In the genomic region with DNA sequence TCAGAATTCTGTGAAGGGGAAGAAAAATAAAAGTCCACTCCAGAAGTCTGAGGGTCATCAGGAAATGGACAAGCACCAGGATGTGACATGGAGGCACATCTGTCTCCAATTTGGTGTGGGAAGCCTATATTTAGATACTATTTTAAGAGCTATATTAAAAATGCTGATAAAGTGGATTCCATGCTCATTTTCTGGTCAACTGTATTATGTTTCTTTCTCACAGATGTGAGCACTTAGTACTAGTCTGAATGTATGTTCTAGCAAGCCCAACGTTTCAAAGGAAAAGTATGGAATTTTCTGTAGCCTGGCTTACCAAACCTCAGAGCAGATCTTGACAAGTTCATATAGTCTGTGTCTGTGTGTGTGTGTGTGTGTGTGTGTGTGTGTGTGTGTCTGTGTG, we compare ENCODE assay signal across 25 mouse cellular contexts.
DNase-seq lines count a peak whose midpoint lies in the region; ATAC-seq and TF ChIP-seq lines count a peak whose summit lies in the region.
"Had no signal": no experiment of that assay in that cellular context is flagged by ENCODE, and none has a peak within 500 bp of the region (broad histone marks: within the 10 kb centered on the region; RNA-seq: fewer than 3 reads in every experiment).

No protein-coding gene starts in this region.

- 74% methylated on average over 1 of the region's 1 CpGs for WGBS in heart, embryonic 10.5 days
- 15% methylated on average over 1 of the region's 1 CpGs for WGBS in embryonic facial prominence, embryonic 12.5 days

- H3K4me2 ChIP-seq in embryonic facial prominence, embryonic 12.5 days (replicated peaks): no peak overlapping the region
- H3K4me2 ChIP-seq: forebrain, embryonic 13.5 days; heart, embryonic 11.5 days; hindbrain, embryonic 13.5 days; intestine, embryonic 15.5 days had no signal

- ATAC-seq in embryonic facial prominence, embryonic 12.5 days (ENCODE audit: insufficient number of reproducible peaks, insufficient read depth, low FRiP score, low TSS enrichment): no peak
- ATAC-seq: CD4-positive, CD25-positive, alpha-beta regulatory T cell, adult 4 months; forebrain, embryonic 13.5 days; forebrain, embryonic 16.5 days; hindbrain, embryonic 16.5 days; intestine, embryonic 15.5 days had no signal

- no peaks in the 10 kb centered on the region for H3K4me1 ChIP-seq in heart, embryonic 10.5 days
- peaks cover 5% of the 10 kb centered on the region; the same call in 1 of the 2 replicates for H3K4me1 ChIP-seq in embryonic facial prominence, embryonic 12.5 days
- peaks cover 3% of the 10 kb centered on the region for H3K4me1 ChIP-seq in embryonic fibroblast, embryonic 13.5 days (ENCODE audit: control insufficient read depth, insufficient read depth, low read length)
- H3K4me1 ChIP-seq: forebrain, embryonic 10.5 days; forebrain, embryonic 13.5 days; hindbrain, embryonic 10.5 days; intestine, embryonic 15.5 days had no signal

- no peak overlapping the region for H3K4me3 ChIP-seq in heart, embryonic 10.5 days
- no peak overlapping the region for H3K4me3 ChIP-seq in embryonic facial prominence, embryonic 12.5 days
- no peak overlapping the region for H3K4me3 ChIP-seq in embryonic fibroblast, embryonic 13.5 days (ENCODE audit: insufficient read depth, low read length)
- H3K4me3 ChIP-seq: forebrain, embryonic 10.5 days; forebrain, embryonic 13.5 days; heart, adult 2 months; hindbrain, embryonic 10.5 days; hindbrain, embryonic 13.5 days; intestine, embryonic 15.5 days had no signal

- TF ChIP-seq CTCF in embryonic fibroblast, embryonic 13.5 days (IDR thresholded peaks at IDR 0.05; ENCODE audit: borderline replicate concordance, insufficient read depth, low read length): no peak

- no peak for TF ChIP-seq POLR2A in embryonic fibroblast, embryonic 13.5 days (IDR thresholded peaks at IDR 0.05; ENCODE audit: low read depth, low read length)

- DNase-seq in heart, embryonic 10.5 days (ENCODE audit: low spot score): peak; percentile 14
- no peak for DNase-seq in heart, postnatal 4 days
- peak; percentile 44 for DNase-seq in NIH3T3 (ENCODE audit: low read depth)
- DNase-seq in kidney, postnatal 10 days: no peak
- no peak for DNase-seq in spleen, adult 12 weeks (ENCODE audit: low spot score)
- DNase-seq: adrenal gland, adult 2 months; adrenal gland, postnatal 14 days; cerebellum, adult 11 months; cerebellum, adult 2 months; cerebellum, adult 9-11 months; cerebellum, postnatal 25 days; gastrocnemius, postnatal 36 days; heart, adult 2 months; kidney, adult 2 months had no signal

- no peak overlapping the region for H3K9ac ChIP-seq in embryonic facial prominence, embryonic 12.5 days
- H3K9ac ChIP-seq: forebrain, embryonic 13.5 days; hindbrain, embryonic 13.5 days; intestine, embryonic 15.5 days had no signal

- H3K27ac ChIP-seq in heart, embryonic 10.5 days: no peak overlapping the region
- H3K27ac ChIP-seq in embryonic facial prominence, embryonic 12.5 days: peak overlapping the region; percentile 72
- H3K27ac ChIP-seq in embryonic fibroblast, embryonic 13.5 days (ENCODE audit: insufficient read depth, low read length): peak overlapping the region; percentile 78
- H3K27ac ChIP-seq: forebrain, embryonic 10.5 days; forebrain, embryonic 13.5 days; heart, adult 2 months; hindbrain, embryonic 10.5 days; hindbrain, embryonic 13.5 days; intestine, embryonic 15.5 days had no signal

- no peaks in the 10 kb centered on the region for H3K27me3 ChIP-seq in heart, embryonic 10.5 days (ENCODE audit: insufficient read depth, poor library complexity, severe bottlenecking)
- H3K27me3 ChIP-seq in embryonic facial prominence, embryonic 12.5 days: no peaks in the 10 kb centered on the region
- H3K27me3 ChIP-seq: forebrain, embryonic 13.5 days; hindbrain, embryonic 13.5 days; intestine, embryonic 15.5 days had no signal

- H3K36me3 ChIP-seq in heart, embryonic 10.5 days: no peaks in the 10 kb centered on the region
- H3K36me3 ChIP-seq in embryonic facial prominence, embryonic 12.5 days: no peaks in the 10 kb centered on the region
- H3K36me3 ChIP-seq: forebrain, embryonic 10.5 days; hindbrain, embryonic 10.5 days; hindbrain, embryonic 13.5 days; intestine, embryonic 15.5 days had no signal

- H3K9me3 ChIP-seq in heart, embryonic 10.5 days: no peaks in the 10 kb centered on the region
- H3K9me3 ChIP-seq in embryonic facial prominence, embryonic 12.5 days: no peaks in the 10 kb centered on the region
- H3K9me3 ChIP-seq: forebrain, embryonic 10.5 days; forebrain, embryonic 13.5 days; hindbrain, embryonic 10.5 days; hindbrain, embryonic 13.5 days; intestine, embryonic 15.5 days had no signal

Comparison
In these comparisons a context has a peak if more than half of its experiments do, and no peak if none do; other contexts are left out.
1. DNase-seq: peak in heart, embryonic 10.5 days (single experiment) and NIH3T3 (single experiment); none in heart, postnatal 4 days (single experiment), kidney, postnatal 10 days (single experiment) and spleen, adult 12 weeks (single experiment).